Mouse (Mus musculus): ENCODE data around the gene Map7.

The Map7 gene

GRCm38 (mm10) chr10:20148130-20148772 is at the start of gene Map7:
Gene Map7, plus strand, starts transcription at chr10:20148471.
- DNase-seq (ENCODE audit: low spot score in 2 of 2) = peak; percentile 42 to 62

- DNase-seq (ENCODE audit: low spot score in 2 of 2) = no peak
These were observed 46.8 kb upstream of the Map7 start for GRCm38 (mm10) chr10:20101456-20101855.

GRCm38 (mm10) chr10:20104271-20104931 is 43.9 kb upstream of the Map7 start:
- DNase-seq (ENCODE audit: low spot score in 2 of 2) = no peak

DNA sequence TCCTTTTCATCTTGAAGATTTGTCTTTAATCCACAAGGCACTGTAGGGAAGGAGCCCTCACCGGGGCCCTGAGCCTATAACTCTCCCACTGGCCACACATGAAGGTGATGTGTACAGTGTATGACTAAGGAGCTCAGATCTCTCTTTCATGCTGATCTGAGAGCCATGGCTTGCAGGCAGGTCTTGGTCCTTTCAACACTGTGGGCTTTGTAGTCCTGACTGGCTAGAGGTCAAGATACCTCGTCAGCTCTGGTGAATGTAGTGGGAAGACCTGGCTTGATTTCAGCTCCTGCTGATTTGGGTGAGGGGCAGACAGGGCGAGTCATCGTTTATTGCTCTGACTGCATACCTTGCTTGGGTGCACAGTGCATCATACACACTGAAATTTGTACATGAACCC is 42.7 kb upstream of the Map7 start:
- DNase-seq (ENCODE audit: low spot score in 2 of 2) = no peak

- DNase-seq (ENCODE audit: low spot score in 2 of 2) = no peak
These were observed 41.2 kb upstream of the Map7 start for GRCm38 (mm10) chr10:20107031-20107430.

- no peak for DNase-seq (ENCODE audit: low spot score in 2 of 2)
These were observed 36.8 kb upstream of the Map7 start for GRCm38 (mm10) chr10:20111508-20111907.

- DNase-seq (ENCODE audit: low spot score in 2 of 2) = no peak
These were observed 36.0 kb upstream of the Map7 start for GRCm38 (mm10) chr10:20112026-20112973.

DNA sequence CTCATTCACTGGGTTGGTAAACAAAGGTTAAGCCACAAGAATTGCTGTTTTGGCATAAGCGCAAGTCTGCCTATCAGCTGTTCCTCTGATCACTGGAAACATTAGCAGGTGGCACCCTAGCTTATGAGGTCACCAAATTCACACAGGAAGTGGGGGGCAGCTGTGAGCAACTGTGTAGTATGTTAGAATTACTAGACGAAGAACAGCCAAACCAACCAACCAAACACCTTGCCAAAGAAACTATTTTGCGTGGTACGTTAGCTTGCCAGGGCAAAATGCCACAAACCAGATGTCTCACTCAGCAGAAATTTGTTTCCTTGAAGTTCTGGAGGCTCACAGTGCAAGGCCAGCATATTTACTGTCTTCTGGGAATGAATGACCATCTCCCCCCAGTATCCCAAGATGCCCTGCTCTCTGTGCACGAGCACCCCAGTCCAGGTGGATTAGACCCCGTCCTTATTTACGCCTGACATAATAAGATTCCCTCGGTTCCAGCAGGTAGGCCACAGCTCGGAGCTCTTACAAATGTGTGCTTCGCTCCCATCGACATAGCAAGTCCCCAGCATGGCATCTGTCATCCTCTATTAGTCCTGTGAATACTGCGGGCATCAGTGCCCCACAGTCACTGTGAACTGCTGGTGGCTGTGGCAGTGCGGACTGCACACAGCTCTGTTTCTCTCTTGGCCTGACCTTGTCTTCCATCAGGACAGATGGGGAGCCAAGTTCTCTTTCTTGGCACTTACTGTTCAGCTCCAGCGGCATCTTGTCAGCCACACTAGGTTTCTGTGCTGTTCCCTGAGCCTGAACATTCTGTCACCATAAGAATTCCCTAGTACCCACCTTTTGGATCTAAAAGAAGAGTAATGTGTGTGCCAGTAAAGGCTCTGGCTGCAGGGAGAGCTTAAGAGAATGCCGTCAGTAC is 28.5 kb upstream of the Map7 start:
- DNase-seq (ENCODE audit: low spot score in 2 of 2) = no peak

GRCm38 (mm10) chr10:20121981-20122380 is 26.3 kb upstream of the Map7 start:
- DNase-seq (ENCODE audit: low spot score in 2 of 2) = no peak

- no peak for DNase-seq (ENCODE audit: low spot score in 2 of 2)
These were observed 24.9 kb upstream of the Map7 start for GRCm38 (mm10) chr10:20123401-20123800.

- no peak for DNase-seq (ENCODE audit: low spot score in 2 of 2)
These were observed 23.7 kb upstream of the Map7 start for GRCm38 (mm10) chr10:20124576-20124975.

GRCm38 (mm10) chr10:20125226-20125625 is 23.0 kb upstream of the Map7 start:
- peak in 1 of 2 experiments; percentile 35 for DNase-seq (ENCODE audit: low spot score in 2 of 2)

- no peak for DNase-seq (ENCODE audit: low spot score in 2 of 2)
These were observed 15.2 kb upstream of the Map7 start for GRCm38 (mm10) chr10:20132933-20133652.

DNA sequence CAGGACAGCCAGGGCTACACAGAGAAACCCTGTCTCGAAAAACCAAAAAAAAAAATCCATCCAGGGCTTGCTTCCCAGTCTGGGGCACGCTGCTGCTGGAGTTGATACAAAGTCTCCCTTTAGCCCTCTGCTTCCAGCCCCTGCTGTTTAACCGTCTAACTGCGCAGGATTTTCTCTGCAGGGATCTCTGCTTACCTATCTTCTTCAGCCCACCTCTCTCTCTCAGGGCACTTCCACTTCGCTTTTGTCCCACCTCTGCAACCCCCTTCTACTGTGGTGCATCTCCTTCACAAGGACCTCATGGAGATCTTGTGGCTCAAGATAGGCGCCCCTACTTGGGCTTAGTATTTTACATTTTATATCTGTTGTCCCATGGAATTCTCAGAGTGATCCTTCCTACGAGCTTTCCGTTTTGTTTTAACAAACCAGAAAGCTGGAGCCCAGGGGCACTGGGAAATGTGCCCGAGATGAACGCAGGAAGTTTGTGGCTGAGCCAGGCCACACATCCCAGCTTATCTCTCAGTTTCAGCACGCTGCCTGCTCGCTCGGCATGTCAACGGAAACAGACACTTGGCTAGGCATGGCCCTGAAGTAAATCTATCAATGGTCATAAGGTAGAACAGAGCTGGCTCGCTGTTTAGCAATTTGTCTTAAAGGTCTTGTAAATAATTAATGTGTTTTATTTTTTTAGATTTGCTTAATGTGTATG is 12.8 kb upstream of the Map7 start:
- DNase-seq (ENCODE audit: low spot score in 2 of 2) = no peak

GRCm38 (mm10) chr10:20136505-20136904 is 11.8 kb upstream of the Map7 start:
- DNase-seq (ENCODE audit: low spot score in 2 of 2) = no peak

DNA sequence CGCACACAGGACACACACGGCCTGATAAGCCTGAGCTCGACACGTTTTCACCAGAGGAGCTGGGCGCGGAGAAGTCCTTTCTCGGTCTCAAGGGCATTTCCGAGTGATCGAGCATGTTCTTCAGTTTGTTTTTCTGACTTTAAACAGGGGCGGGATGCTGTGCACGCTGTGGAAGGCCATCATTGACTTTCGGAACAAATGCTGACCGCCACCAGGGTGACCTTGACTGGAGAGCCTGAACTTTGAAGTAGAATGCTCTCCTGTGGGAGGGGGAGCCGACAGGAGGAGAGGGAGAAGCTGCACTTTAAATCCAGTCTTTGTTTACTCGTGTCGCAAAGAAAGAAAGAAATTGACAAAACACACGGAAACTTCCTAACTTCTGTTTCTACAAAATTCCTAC is 6.9 kb upstream of the Map7 start:
- no peak for DNase-seq (ENCODE audit: low spot score in 2 of 2)

GRCm38 (mm10) chr10:20148773-20149120 is 476 bp downstream of the Map7 start:
- peak in 1 of 2 experiments; percentile 32 for DNase-seq (ENCODE audit: low spot score in 2 of 2)

GRCm38 (mm10) chr10:20149121-20149834 is 1.0 kb downstream of the Map7 start:
- peak; percentile 72 to 77 for DNase-seq (ENCODE audit: low spot score in 2 of 2)

DNA sequence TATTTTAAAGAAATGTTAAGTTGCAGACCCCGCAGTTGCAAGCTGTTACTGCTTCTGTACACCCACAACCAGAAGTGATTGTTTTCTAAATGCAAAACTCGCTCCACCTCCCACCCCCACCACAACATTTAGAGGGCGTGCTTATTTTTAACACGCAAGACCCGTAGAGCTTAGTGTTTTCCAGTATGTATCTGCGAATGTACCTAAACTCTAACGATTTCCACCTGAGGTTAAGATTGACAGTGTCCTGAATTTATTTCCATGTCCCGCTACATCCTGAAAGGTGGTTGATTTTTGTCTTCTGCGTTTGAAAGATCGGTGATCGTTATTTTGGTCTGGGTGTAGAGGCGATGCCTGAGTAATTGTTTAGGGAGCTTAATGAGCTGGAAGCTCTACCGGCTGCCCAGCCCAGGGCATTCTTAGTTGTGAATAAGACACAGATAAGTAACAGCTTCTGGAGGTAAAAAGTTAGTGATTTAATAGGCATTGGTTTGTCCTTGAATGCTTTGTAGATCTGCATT is 1.6 kb downstream of the Map7 start:
- no peak for DNase-seq (ENCODE audit: low spot score in 2 of 2)

All from right cerebral cortex, postnatal 36 days (tissue).